Mouse (Mus musculus): ENCODE data around the gene Rarres1. TPM values are rescaled to one million over a fixed set of nuclear protein-coding genes. Genes with fewer than 3 reads are reported as not detected.

Gene Rarres1
- polyA plus RNA-seq, 1 experiment = not detected

- Histone ChIP-seq H3K27ac (ENCODE audit: insufficient read depth, low read depth, low read length) (no peak overlapping the region), H3K4me3 (ENCODE audit: insufficient read depth, low read length) (no peak overlapping the region)
Observed at GRCm38 (mm10) chr3:67522709-67523108, 7.4 kb upstream of the Rarres1 start.

GRCm38 (mm10) chr3:67520568-67521143 lies 5.3 kb upstream of the Rarres1 start:
- no peak overlapping the region for H3K27ac ChIP-seq (ENCODE audit: insufficient read depth, low read depth, low read length)

More at GRCm38 (mm10) chr3:67522709-67523108, 7.4 kb upstream of the Rarres1 start:
- no peaks in the 10 kb centered on the region for H3K4me1 ChIP-seq (ENCODE audit: control insufficient read depth, insufficient read depth, low read length)
- no peak for TF ChIP-seq CTCF (IDR thresholded peaks at IDR 0.05; ENCODE audit: low read depth, low read length)
- no peak for TF ChIP-seq POLR2A (IDR thresholded peaks at IDR 0.05; ENCODE audit: borderline replicate concordance, low read depth, low read length)

GRCm38 (mm10) chr3:67514801-67515273 lies 486 bp downstream of the Rarres1 start:
- H3K4me3 ChIP-seq (ENCODE audit: insufficient read depth, low read length) = peak overlapping the region; percentile 57
- no peak overlapping the region for H3K27ac ChIP-seq (ENCODE audit: insufficient read depth, low read depth, low read length)
- TF ChIP-seq POLR2A (IDR thresholded peaks at IDR 0.05; ENCODE audit: borderline replicate concordance, low read depth, low read length) = no peak
- TF ChIP-seq CTCF (IDR thresholded peaks at IDR 0.05; ENCODE audit: low read depth, low read length) = no peak
- H3K4me1 ChIP-seq (ENCODE audit: control insufficient read depth, insufficient read depth, low read length) = no peaks in the 10 kb centered on the region

More at GRCm38 (mm10) chr3:67520568-67521143, 5.3 kb upstream of the Rarres1 start:
- TF ChIP-seq CTCF (IDR thresholded peaks at IDR 0.05; ENCODE audit: low read depth, low read length) = no peak
- no peak overlapping the region for H3K4me3 ChIP-seq (ENCODE audit: insufficient read depth, low read length)
- no peaks in the 10 kb centered on the region for H3K4me1 ChIP-seq (ENCODE audit: control insufficient read depth, insufficient read depth, low read length)

- Histone ChIP-seq H3K4me1 (ENCODE audit: control insufficient read depth, insufficient read depth, low read length) (no peaks in the 10 kb centered on the region), H3K4me3 (ENCODE audit: insufficient read depth, low read length) (no peak overlapping the region), H3K27ac (ENCODE audit: insufficient read depth, low read depth, low read length) (no peak overlapping the region)
- TF ChIP-seq CTCF (IDR thresholded peaks at IDR 0.05; ENCODE audit: low read depth, low read length) = no peak
- TF ChIP-seq POLR2A (IDR thresholded peaks at IDR 0.05; ENCODE audit: borderline replicate concordance, low read depth, low read length) = no peak
Observed at GRCm38 (mm10) chr3:67512807-67513206, 2.5 kb downstream of the Rarres1 start.

- H3K4me1 ChIP-seq (ENCODE audit: control insufficient read depth, insufficient read depth, low read length) = no peaks in the 10 kb centered on the region
- no peak overlapping the region for H3K27ac ChIP-seq (ENCODE audit: insufficient read depth, low read depth, low read length)
- TF ChIP-seq CTCF (IDR thresholded peaks at IDR 0.05; ENCODE audit: low read depth, low read length) = no peak
- TF ChIP-seq POLR2A (IDR thresholded peaks at IDR 0.05; ENCODE audit: borderline replicate concordance, low read depth, low read length) = no peak
Observed at GRCm38 (mm10) chr3:67508216-67508892, 7.0 kb downstream of the Rarres1 start.

GRCm38 (mm10) chr3:67505286-67505685 lies 10.0 kb downstream of the Rarres1 start:
- H3K4me1 ChIP-seq (ENCODE audit: control insufficient read depth, insufficient read depth, low read length) = no peaks in the 10 kb centered on the region
- TF ChIP-seq CTCF (IDR thresholded peaks at IDR 0.05; ENCODE audit: low read depth, low read length) (no peak), POLR2A (IDR thresholded peaks at IDR 0.05; ENCODE audit: borderline replicate concordance, low read depth, low read length) (no peak)
- no peak overlapping the region for H3K4me3 ChIP-seq (ENCODE audit: insufficient read depth, low read length)
- no peak overlapping the region for H3K27ac ChIP-seq (ENCODE audit: insufficient read depth, low read depth, low read length)

More at GRCm38 (mm10) chr3:67508216-67508892, 7.0 kb downstream of the Rarres1 start:
- no peak overlapping the region for H3K4me3 ChIP-seq (ENCODE audit: insufficient read depth, low read length)

GRCm38 (mm10) chr3:67503878-67504277 lies 11.4 kb downstream of the Rarres1 start:
- Histone ChIP-seq H3K4me1 (ENCODE audit: control insufficient read depth, insufficient read depth, low read length) (no peaks in the 10 kb centered on the region), H3K4me3 (ENCODE audit: insufficient read depth, low read length) (no peak overlapping the region), H3K27ac (ENCODE audit: insufficient read depth, low read depth, low read length) (no peak overlapping the region)
- no peak for TF ChIP-seq CTCF (IDR thresholded peaks at IDR 0.05; ENCODE audit: low read depth, low read length)
- no peak for TF ChIP-seq POLR2A (IDR thresholded peaks at IDR 0.05; ENCODE audit: borderline replicate concordance, low read depth, low read length)

GRCm38 (mm10) chr3:67499406-67499791 lies 15.9 kb downstream of the Rarres1 start:
- H3K27ac ChIP-seq (ENCODE audit: insufficient read depth, low read depth, low read length) = no peak overlapping the region

GRCm38 (mm10) chr3:67498773-67499405 lies 16.4 kb downstream of the Rarres1 start:
- H3K4me3 ChIP-seq (ENCODE audit: insufficient read depth, low read length) = no peak overlapping the region
- no peak overlapping the region for H3K27ac ChIP-seq (ENCODE audit: insufficient read depth, low read depth, low read length)
- TF ChIP-seq POLR2A (IDR thresholded peaks at IDR 0.05; ENCODE audit: borderline replicate concordance, low read depth, low read length) = no peak
- no peak for TF ChIP-seq CTCF (IDR thresholded peaks at IDR 0.05; ENCODE audit: low read depth, low read length)
- no peaks in the 10 kb centered on the region for H3K4me1 ChIP-seq (ENCODE audit: control insufficient read depth, insufficient read depth, low read length)

More at GRCm38 (mm10) chr3:67499406-67499791, 15.9 kb downstream of the Rarres1 start:
- TF ChIP-seq POLR2A (IDR thresholded peaks at IDR 0.05; ENCODE audit: borderline replicate concordance, low read depth, low read length) (no peak), CTCF (IDR thresholded peaks at IDR 0.05; ENCODE audit: low read depth, low read length) (no peak)
- Histone ChIP-seq H3K4me1 (ENCODE audit: control insufficient read depth, insufficient read depth, low read length) (no peaks in the 10 kb centered on the region), H3K4me3 (ENCODE audit: insufficient read depth, low read length) (no peak overlapping the region)

- TF ChIP-seq POLR2A (IDR thresholded peaks at IDR 0.05; ENCODE audit: borderline replicate concordance, low read depth, low read length) (no peak), CTCF (IDR thresholded peaks at IDR 0.05; ENCODE audit: low read depth, low read length) (no peak)
- Histone ChIP-seq H3K27ac (ENCODE audit: insufficient read depth, low read depth, low read length) (no peak overlapping the region), H3K4me3 (ENCODE audit: insufficient read depth, low read length) (no peak overlapping the region), H3K4me1 (ENCODE audit: control insufficient read depth, insufficient read depth, low read length) (no peaks in the 10 kb centered on the region)
Observed at GRCm38 (mm10) chr3:67497998-67498397, 17.3 kb downstream of the Rarres1 start.
